Mouse (Mus musculus): Measurements from ENCODE around the gene Ncapd2.

Ncapd2 gene

DNA sequence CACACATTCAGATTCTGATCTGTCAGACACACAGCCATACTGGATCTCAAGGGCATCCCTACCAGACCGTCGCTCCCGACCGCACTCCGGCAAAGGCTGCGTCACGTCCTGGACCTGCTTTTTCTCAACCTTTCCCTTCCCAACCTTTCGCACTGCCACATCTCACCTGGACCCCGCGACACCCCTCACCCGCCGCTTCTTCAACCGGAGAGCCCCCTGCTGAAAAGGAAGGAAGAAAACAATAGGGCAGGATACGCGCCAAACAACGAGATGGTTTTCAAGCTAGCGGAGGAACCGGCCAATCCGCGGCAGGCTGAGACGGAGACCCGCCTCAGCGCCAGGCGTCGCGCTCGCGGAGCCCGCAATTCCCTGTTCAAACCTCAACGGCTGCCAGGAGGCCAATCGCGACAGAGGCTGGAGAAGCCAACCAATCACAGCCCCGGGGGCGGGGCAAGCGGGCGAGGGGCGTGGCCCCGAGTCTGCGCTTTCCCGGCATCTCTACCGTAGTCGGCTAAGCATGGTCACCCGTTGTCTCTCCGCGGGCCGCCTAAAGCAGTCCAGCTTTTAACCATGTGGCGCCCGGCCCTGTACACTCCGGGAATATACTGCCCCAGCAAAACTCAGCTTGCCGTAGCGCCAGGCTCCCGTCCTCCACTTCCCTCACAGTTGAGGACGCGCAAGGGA lies at the start of gene Ncapd2, which contains the start of gene Mrpl51:
TSS of gene Ncapd2 (minus strand) at position 370 of the 684 bp plus-strand sequence.
TSS of gene Mrpl51 (plus strand) at position 470 of the 684 bp plus-strand sequence.
- DNase-seq (ENCODE audit: low spot score in 2 of 2) = peak; percentile 97 to 98

DNA sequence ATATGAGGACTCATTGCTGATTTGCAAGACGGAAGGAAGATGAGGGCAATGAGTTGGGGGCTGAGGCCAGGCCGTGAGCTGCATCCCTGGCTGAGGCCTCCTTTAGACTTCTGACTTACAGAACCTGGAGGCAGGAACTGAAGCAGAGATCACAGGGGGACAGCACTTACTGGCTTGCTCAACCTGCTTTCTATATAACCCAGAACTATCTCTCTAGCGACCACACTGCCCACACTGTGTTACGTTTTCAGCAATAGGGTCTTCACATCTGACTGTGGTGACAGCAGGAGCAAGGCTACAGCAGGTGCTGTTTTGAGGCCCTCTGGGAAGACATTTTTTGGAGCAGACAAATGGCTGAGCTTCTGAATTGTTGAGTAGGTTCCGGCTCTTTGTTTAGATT lies 49.1 kb upstream of the Ncapd2 start:
- DNase-seq (ENCODE audit: low spot score in 2 of 2) = no peak

DNA sequence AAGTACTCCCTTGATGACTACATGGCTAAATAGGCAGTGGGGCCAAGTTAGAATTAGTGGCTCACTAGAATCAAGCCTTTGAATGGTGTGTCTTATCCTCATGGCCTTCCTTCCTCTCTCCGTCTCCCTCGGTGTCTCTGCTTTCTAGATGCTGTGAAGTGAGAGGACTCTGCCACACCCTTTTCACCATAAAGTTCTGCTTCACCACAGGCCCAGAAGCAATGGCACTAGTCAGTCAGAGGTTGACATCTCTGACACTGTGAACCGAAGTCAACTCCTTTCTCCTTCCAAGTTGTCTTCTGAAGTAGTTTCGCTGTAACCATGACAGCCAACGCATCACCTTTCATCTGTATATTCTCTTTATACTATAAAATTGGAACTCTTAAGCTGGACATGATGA lies 48.0 kb upstream of the Ncapd2 start:
- no peak for DNase-seq (ENCODE audit: low spot score in 2 of 2)

DNA sequence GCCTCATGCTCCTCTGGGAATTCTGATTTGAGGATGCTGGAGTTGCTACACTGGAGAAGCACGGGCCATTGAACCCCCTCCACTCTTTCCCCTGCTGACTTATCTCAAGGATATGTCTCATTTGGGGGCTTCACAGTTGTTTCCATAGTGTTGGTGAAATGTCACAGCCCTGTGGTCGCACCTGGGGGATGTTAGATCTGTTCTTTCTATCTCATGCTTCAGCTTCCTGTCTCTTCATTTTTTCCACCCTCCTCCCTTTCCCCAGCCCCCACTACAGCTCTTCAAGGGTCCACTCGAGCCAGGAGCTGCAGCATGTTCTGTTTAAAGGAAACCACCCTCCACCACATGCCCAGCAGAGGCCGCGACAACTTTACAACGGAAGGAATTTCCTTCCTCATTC lies 46.9 kb upstream of the Ncapd2 start:
- DNase-seq (ENCODE audit: low spot score in 2 of 2) = no peak

DNA sequence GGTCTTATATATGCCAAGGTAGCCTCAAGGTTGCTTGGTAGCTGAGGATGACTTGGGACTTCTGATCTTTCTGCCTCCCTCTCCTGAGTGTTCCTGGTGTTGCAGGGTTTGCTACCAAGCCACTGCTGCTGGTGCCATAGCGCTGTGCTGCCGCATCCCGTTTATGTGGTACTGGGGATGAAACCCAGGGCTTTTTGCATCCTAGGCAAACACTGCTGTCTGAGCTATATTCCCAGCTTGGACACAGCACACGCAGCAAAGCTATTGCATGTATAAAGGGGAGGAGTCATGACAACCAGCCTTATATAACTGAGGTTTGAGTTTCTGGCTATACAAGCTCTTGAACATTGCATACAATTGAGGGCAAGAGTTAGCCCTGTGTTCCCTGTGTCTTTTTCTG lies 45.9 kb upstream of the Ncapd2 start:
- no peak for DNase-seq (ENCODE audit: low spot score in 2 of 2)

DNA sequence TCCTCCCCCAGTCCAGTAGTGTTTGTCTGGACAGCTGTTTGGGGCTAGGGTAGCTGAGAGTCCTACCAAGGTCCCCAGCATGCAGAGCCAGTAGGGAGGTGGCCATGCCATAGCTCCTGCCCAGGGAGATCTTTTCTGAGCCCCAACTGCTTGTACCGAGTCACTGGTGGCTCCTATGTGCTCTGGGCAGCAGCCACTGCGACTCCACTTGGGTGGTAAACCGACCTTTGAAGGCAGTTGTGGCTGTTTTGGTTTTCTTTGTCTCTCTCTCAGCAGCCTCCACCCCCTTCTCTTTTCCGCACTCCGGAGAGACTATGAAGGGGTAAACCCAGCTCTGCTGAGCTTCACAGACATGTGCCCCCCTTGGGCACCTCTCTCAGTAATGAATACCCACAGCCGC lies 45.3 kb upstream of the Ncapd2 start, which contains the start of gene Cd27:
TSS of gene Cd27 (minus strand) at position 229 of the 400 bp plus-strand sequence.
- no peak for DNase-seq (ENCODE audit: low spot score in 2 of 2)

DNA sequence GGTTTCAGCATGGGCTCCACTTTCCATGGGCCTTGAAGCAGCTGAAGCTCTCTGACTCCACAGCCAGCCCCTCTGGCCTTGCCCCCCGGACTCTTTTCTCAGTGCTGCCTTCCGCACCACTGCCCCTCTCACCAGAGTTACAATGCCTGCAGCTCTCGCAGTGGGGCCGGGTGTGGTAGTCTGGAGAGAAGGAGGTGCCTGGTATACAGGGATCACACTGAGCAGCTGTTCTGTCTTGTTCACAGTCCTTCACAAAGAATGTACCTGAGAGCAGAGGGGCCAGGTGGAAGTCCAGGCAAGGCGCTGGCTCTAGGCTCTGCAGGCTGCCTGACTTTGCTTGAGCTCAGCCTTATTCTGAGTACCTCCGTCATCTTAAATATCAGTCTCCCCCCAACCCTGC lies 44.8 kb upstream of the Ncapd2 start:
- DNase-seq (ENCODE audit: low spot score in 2 of 2) = no peak

DNA sequence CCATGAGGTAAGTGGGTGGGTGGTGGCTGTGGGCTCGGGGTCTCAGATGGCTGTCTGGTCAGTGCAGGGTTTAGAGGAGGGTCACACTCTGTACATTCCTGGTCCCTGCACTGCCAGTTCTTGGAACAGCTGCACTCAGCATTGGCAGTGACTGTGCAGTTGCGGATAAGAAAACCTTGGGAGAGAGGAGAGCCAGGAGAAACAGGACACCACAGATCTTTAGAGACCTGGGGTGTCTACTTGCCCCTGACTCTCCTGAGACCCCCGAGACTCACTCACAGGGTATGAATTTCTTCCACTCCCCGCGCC lies 43.0 kb upstream of the Ncapd2 start:
- DNase-seq (ENCODE audit: low spot score in 2 of 2) = no peak

DNA sequence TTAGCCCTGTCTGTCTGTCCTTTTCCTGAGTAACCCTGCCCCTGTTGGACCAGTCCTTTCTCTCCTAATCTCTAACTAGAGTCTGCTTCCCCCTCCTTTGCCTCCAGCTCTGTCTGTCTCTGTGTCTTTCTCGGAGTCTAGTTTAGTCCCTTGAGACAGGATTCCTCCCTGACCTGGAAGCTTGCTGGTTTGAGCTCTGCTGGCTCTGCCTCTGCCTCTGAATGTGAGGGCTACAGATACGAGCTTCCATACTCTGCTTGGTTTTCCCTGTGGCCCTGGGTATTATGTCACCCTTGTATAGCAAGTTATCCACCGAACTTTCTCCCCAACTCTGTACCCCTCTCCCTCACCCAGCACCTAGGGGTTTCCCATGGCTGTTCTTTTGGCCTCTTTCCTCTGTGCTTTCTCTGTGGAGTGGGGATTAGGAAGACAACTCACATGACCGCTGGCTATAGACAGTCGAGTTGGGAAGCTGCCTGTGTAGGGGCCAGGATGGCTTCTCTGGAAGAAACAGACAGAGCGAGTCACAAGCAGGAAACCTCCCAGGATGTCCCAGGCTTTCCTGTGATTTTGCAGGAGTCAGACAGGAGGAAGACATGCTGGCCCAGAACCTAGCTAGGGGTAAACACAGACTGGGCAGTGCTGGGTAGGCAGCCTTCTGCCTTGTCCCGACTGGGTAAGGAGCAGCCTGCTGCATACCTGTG lies 42.5 kb upstream of the Ncapd2 start:
- no peak for DNase-seq (ENCODE audit: low spot score in 2 of 2)

DNA sequence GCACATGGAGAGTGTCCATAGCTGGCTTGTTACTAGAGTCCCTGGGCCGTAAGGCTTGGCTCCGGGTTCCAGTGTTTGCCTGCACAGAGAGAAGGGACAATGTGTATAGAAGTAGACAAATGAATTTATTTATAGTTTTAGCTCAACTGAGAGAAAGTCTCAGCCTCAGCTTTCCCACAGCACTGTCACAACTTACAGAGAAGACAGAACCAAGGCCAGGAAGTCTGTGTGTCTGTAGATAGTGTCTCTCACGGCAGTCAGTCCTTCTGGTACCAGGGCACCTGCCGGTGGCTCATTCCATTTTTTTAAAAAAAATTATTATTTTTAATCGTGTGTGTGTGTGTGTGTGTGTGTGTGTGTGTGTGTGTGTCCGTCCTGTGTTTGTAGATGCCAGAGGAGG lies 41.0 kb upstream of the Ncapd2 start:
- no peak for DNase-seq (ENCODE audit: low spot score in 2 of 2)

DNA sequence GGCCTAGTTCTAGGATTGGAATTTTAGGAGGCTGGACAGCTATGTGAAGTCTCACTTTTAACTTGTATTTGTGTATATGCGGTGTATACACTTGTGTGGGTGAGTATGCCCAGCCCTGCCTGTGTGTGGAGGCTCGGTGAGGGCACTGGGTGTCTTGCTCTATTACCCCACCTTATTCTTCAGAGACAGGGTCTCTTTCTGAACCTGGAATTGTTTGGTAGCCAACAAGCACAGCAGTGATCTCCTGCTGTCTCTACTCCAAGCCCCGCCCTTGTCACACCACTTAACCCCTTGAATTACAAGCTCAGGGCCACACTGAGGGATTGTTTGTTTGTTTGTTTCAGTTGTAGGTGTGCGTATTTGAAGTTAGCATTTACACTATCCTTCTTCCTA lies 40.5 kb upstream of the Ncapd2 start:
- DNase-seq (ENCODE audit: low spot score in 2 of 2) = no peak

DNA sequence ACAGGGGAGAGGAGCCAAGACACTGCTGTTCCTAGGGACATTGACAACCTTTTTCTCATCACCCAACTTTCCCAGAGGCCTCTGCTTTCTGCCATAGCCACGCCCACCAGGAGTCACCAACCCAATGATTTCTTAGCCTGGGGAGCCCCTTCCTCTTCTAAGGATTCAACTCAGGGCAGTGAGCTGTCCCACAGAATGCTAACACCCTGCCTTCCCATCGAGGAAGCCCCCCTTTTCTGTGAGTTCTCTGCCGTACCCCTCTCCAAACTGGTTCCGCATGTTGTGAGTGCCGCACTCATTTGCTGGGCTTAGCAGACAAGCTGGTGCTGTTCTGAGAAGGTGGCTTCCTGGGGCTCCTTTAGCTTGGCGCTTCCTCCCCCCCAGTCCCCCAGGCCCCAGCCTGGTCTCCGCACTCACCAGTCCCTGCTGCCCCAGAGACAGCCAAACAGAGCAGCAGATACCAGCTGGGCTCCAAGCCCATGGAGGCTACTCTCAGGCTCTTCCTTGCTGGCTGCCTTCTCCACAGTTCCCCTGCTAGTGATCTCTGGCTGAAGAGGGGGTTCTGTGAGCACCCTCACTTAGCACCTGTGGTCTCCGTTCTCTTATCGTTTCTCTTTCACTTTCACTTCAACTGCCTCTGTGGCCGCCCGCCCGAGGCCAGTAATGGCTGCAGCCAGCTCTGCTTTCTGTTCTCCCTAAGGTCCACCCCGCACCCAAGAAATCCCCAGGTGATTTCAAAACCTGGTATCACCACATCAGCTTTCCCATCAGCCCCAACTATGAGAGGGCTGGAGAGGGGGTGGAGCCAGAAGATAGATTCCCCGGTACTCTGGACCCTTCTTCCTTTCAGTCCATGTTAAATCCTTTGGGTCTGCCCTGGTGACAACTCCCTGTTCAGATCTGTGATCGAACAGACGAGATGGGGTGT lies 39.9 kb upstream of the Ncapd2 start, which contains the start of gene Tapbpl:
TSS of gene Tapbpl (minus strand) at position 744 of the 928 bp plus-strand sequence.
- DNase-seq (ENCODE audit: low spot score in 2 of 2) = peak; percentile 41 to 43

DNA sequence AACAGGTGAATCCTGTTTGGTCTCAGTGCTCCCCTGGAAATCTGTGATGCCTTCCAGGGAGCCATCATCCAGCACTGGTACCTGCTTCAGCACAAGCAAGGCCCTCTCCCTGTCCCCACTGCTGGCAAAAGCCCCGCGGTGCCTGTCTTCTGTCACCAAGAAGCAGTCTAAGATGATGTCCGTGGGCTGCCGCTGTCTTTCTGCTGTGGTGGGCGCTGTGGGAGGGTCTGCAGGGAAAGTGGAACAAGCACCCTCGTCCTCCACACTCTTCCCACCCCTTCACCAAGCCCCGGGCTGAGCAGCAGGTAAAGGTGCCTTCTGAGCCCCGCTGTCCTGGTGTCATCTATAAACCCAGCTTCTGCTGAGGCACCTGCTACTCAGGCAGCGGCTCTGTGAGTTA lies 39.1 kb upstream of the Ncapd2 start:
- no peak for DNase-seq (ENCODE audit: low spot score in 2 of 2)

DNA sequence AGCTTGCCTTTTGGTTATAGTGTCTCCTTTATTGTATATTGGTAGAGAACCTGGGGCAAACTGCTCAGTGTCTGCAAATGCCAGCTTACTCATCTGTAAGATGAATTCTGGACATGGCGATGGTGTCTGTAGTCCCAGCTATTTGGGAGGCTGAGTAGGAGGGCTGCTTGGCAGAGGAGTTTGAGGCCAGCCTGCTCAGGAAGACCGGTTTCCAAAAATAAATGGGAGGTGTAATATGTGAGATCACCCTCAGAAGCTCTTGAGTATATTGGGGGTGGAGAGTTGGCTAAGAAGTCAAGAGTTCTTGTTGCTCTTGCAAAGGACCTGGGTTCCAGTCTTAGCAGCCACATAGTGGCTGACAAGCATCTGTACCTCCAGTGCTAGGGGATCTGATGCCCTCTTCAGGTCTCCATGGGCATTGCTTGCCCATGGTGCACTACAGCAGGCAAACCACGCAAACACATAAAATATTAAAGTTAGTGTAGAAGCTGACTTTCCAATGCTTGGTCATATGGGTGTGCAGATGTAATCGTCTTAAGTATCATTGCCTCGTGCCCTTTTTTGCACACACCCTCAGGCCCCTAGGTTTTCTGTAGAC lies 34.1 kb upstream of the Ncapd2 start:
- peak; percentile 33 to 63 for DNase-seq (ENCODE audit: low spot score in 2 of 2)

DNA sequence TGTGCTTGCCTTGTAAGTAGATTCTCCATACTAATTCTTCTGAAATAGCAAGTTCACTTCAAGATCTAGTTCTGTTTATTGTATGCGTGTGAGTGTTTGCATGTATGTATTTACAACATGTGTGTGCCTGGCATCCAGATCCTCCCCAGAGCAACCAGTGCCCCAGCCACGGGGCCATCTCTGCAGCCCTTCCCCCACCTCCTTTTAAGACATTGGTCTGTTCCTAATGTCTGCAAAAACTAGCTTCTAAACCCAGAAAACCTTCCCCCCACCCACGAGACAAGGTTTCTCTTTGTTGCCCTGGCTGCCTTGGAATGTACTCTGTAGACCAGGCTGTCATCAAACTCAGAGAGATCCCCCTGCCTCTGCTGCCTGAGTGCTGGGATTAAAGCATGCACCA lies 31.1 kb upstream of the Ncapd2 start:
- DNase-seq (ENCODE audit: low spot score in 2 of 2) = no peak

DNA sequence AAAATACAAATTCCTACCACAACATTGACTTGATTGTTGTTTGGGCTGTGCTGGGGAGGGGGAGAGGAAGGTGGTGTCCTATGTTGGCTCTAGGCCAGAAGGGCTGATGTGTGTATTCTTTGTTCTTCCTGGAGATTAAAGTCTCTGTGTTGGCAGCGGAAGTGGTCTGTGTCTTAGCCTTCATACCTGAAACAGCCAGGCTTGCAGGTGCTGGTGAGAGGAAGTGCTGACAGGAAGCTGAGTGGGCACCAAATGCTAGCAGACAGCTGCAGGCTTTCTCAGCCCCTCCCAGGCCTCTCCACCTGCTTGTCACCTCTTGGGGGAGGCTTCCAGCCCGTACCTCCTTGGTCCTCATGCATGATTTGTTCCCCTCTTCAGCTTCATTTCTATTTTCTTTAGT lies 30.6 kb upstream of the Ncapd2 start:
- DNase-seq (ENCODE audit: low spot score in 2 of 2) = no peak

DNA sequence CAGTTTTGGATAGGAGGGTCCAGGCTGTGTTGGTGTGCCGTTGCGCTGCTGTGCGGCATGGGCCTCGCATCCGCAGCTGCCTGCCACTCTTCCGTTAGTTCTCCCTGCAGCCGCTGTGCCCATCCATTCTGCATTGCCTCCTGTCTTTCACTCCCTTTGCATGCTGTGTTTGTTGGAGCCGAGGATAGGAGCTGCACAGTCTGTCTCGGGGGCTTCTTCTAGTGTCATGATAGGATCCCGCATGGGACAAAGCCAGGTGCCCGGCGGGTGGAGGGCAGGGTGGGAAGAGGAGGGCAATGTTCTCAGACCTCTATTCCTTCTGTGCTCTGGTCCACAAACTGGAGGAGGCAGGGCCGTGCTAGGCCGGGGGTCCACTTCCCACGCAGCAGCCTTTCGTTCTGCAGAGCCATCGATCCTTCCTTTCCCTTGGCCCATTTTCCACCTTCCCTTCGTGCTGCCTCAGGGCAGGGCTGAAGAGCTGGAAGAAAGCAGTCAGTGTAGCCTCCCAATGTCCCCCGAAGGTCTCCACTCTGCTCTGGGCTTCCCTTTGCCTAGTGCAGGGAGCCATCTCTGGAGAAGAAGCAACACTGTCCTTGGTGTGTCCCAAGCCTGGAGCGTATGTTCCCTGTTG lies 29.7 kb upstream of the Ncapd2 start:
- DNase-seq (ENCODE audit: low spot score in 2 of 2) = no peak

DNA sequence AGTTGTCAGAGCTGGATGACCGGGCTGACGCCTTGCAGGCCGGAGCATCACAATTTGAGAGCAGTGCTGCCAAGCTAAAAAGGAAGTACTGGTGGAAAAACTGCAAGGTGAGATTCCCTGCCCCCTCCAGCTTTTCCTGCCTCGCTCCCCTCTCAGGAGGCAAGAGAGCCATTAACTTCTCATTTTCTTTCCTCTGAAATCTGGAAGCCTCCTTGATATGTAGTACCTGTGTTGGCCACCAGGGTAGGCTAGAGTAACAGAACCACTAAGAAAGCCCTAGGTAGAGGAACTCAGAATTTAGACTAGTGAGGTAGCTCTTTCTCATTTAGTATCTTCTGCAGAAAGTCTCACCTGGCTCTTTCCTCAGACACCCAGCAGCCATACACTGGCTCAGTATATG lies 27.5 kb upstream of the Ncapd2 start:
- peak; percentile 74 to 76 for DNase-seq (ENCODE audit: low spot score in 2 of 2)

DNA sequence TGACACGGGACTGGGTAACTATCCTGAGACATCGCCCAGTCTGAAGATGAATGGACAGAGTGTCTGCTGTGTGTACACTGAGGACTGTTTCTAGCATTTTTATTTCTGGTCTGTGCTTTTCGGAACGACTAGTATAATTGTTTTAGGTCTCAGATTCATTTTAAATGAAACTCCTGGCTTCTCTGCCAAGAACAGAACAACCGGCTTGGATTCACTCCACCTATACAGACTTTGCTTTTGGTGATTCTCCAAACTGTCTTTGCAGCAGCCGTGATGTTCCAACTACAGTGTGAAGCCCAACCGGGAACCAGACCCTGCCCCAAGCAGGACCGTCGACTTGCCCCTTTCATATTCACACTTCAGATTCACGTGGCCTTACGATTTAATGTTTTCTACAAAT lies 26.4 kb upstream of the Ncapd2 start:
- DNase-seq (ENCODE audit: low spot score in 2 of 2) = no peak

DNA sequence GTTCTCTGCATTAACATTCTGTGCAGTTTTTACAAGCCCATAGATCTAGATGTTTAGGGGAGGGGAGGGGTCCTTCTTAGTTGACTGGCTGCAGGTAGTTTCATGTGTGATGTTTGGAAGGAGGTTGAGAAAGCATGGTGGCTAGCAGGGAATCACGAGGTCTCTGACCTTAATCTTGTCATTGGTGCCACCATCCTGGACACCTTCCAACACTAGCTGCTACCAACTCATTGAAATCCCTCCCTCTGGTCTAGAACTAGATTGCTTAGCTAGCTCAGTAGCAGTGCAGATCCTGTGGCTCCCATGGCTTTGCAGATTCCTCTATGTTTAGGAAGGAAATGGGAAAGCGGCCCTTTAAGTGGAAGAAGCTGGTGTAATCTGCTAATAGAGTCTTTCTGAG lies 25.4 kb upstream of the Ncapd2 start:
- DNase-seq (ENCODE audit: low spot score in 2 of 2) = no peak

DNA sequence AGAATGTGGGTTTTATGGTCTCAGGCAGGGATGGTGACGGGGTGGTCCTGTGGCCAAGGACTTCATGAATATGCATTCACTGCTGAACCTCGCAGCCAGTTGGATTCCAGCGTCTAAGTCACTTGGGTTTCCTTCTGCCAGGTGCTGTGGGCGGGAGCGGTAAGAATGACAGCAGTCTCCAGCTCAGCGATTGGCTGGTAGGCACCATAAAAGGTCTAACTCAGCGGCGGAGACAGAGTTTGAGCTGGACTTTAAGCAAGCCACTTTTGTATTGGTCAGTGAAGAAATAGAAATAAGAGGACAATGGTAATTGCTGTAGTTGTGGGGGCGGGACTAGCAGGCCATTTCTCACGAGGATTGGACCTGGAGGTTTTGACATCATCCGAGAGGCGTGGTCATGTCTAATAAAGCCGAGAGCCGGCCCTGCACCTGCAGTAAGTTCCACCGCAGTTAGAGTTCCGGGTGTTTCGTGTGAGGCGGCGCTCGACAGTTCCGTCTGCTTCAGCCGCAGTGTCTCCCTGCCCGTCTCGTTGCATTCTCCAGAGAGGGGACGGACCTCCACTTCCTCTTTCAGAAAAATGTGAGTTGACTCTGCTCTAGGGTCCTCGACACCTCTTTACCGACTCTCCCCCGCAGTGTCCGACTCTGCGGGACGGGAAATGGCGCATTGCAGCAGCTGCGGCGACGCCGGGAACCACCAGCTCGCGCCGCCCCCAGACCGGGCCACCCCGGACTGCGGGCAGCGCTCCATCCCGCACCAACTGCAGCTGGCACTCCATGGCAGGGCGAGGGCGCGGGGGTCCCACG lies 23.9 kb upstream of the Ncapd2 start, which contains the start of gene Vamp1:
TSS of gene Vamp1 (plus strand) at position 404 of the 807 bp plus-strand sequence.
- DNase-seq (ENCODE audit: low spot score in 2 of 2) = peak; percentile 96 to 98
